Mouse (Mus musculus): ENCODE results near the gene Sccpdh. TPM values are rescaled to one million over a fixed set of nuclear protein-coding genes. Genes with fewer than 3 reads are reported as not detected.
A peak's percentile ranks its signal among the peaks of the same experiment; 100 is the strongest.
"Not testable (repeated sequence)": the region's sequence is repeated elsewhere in the genome, so short reads cannot be mapped to it uniquely, and the experiment has no call there.

Sccpdh gene
- polyA plus RNA-seq, 1 experiment from 2014 or later: 94.9 TPM

GRCm38 (mm10) chr1:179704150-179704549 is 36.1 kb downstream of the Sccpdh start:
- Histone ChIP-seq H3K9ac (no peak overlapping the region), H3K27me3 (no peaks in the 10 kb centered on the region), H3K4me1 (replicated peaks) (peaks cover 11% of the 10 kb centered on the region), H3K4me3 (no peak overlapping the region), H3K9me3 (replicated peaks) (no peaks in the 10 kb centered on the region), H3K4me2 (no peak overlapping the region), H3K36me3 (no peaks in the 10 kb centered on the region), H3K27ac (no peak overlapping the region; the same call in 1 of the 2 replicates)
- 34% methylated on average over 3 of the region's 3 CpGs for WGBS
- no peak for ATAC-seq (replicated peaks; ENCODE audit: insufficient number of reproducible peaks, insufficient read depth, low FRiP score, low read depth)

DNA sequence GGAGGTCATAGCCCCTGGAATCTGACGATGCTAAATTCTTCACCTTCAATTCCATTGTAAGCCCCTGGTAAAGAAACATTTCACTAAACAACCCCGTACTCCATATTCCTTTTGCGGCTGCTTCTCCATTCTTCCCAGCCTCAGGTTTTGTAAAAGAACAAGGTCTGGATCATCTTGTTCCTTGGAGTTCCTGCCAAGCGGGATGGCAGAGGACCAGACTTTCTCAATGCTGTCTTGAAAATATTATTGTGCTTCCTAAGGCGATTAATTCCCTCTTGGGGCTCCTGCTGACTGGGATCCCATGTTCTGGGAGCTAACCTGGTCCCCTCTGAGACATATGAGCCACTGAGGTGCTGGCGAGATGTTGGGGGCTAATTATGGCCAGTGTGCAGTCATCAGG is 37.1 kb downstream of the Sccpdh start:
- 86% methylated on average over 6 of the region's 6 CpGs for WGBS
- Histone ChIP-seq H3K4me1 (replicated peaks) (peaks cover 18% of the 10 kb centered on the region), H3K9me3 (replicated peaks) (no peaks in the 10 kb centered on the region), H3K9ac (no peak overlapping the region), H3K27me3 (no peaks in the 10 kb centered on the region), H3K4me3 (no peak overlapping the region), H3K4me2 (no peak overlapping the region), H3K36me3 (no peaks in the 10 kb centered on the region), H3K27ac (no peak overlapping the region)
- no peak for ATAC-seq (replicated peaks; ENCODE audit: insufficient number of reproducible peaks, insufficient read depth, low FRiP score, low read depth)

DNA sequence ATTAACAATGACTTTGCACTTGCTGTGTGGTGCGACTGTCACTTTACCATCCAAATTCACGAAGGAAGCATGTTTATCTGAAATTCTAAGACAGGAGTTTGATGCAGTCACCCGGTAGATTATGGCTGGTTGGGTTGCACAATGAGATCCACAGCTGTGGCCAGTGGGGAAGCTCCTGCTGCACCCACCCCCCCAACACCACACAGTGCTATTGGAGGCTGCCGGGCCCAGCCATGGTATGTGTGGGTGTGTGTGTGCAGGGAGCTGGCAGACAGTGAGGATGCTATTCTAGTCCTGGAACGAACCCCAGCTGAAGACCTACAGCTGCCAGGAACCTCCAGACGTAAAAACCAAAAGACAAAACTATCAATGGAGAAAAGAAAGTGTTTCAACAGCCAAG is 41.4 kb downstream of the Sccpdh start:
- H3K9ac ChIP-seq: no peak overlapping the region
- H3K36me3 ChIP-seq: no peaks in the 10 kb centered on the region
- H3K27me3 ChIP-seq: no peaks in the 10 kb centered on the region
- H3K27ac ChIP-seq: peak overlapping the region; percentile 43; the same call in 1 of the 2 replicates
- H3K4me3 ChIP-seq: no peak overlapping the region
- H3K4me1 ChIP-seq (replicated peaks): peaks cover 8% of the 10 kb centered on the region
- WGBS: 54% methylated on average over 6 of the region's 6 CpGs
- ATAC-seq (replicated peaks; ENCODE audit: insufficient number of reproducible peaks, insufficient read depth, low FRiP score, low read depth): peak; percentile 80
- H3K9me3 ChIP-seq (replicated peaks): no peaks in the 10 kb centered on the region
- H3K4me2 ChIP-seq: no peak overlapping the region

DNA sequence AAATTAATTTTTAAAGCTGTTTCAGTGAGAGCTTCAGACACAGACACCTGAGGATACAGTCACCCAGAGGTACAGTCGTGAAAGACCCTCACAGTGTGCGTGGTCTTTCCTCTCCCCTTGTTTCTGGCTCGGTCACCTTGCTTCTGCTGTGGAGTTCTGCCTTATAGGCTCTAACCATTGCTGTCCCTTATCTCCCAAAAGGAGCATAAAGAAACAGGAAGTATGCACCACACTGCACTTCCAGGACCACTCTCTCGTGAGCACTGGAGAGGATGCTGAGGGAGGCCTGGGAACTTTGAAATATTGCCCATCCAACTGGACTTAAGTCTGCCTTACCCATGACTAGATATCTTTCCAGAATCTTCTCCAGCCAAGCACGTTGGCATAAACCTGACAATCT is 42.7 kb downstream of the Sccpdh start:
- no peak overlapping the region for H3K4me3 ChIP-seq
- no peak for ATAC-seq (replicated peaks; ENCODE audit: insufficient number of reproducible peaks, insufficient read depth, low FRiP score, low read depth)
- no peak overlapping the region for H3K9ac ChIP-seq
- no peak overlapping the region for H3K27ac ChIP-seq
- H3K9me3 ChIP-seq (replicated peaks): no peaks in the 10 kb centered on the region
- H3K36me3 ChIP-seq: no peaks in the 10 kb centered on the region
- no peak overlapping the region for H3K4me2 ChIP-seq
- peaks cover 8% of the 10 kb centered on the region for H3K4me1 ChIP-seq (replicated peaks)
- no peaks in the 10 kb centered on the region for H3K27me3 ChIP-seq
- WGBS: 70% methylated on average over 5 of the region's 5 CpGs

DNA sequence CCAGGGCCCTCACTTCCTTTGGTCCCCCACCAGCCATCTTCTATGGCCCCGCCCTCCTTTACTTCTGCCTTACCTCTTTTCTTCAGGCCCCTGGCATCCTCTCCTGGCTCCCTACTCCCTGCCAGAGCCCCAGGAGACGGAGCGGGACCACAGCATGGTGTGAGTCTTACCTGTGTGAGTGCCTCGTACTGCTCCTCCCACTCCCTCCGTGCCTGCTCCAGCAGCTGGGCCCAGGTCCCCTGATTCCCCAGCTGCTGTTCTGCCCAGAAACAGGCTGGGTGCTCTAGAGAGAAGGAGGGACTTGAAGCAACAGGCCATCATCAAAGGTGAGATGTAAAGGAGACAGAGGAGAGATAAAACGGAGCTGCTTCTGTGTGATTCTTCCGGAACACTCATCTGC is 44.6 kb downstream of the Sccpdh start:
- Histone ChIP-seq H3K4me3 (no peak overlapping the region), H3K4me2 (no peak overlapping the region), H3K36me3 (no peaks in the 10 kb centered on the region), H3K27me3 (no peaks in the 10 kb centered on the region), H3K9ac (no peak overlapping the region), H3K27ac (no peak overlapping the region), H3K4me1 (replicated peaks) (peaks cover 8% of the 10 kb centered on the region), H3K9me3 (replicated peaks) (no peaks in the 10 kb centered on the region)
- WGBS: 79% methylated on average over 7 of the region's 7 CpGs
- ATAC-seq (replicated peaks; ENCODE audit: insufficient number of reproducible peaks, insufficient read depth, low FRiP score, low read depth): no peak

- 80% methylated on average over 3 of the region's 3 CpGs for WGBS
- H3K36me3 ChIP-seq: no peaks in the 10 kb centered on the region
- no peaks in the 10 kb centered on the region for H3K9me3 ChIP-seq (replicated peaks)
- H3K27me3 ChIP-seq: no peaks in the 10 kb centered on the region
- no peak overlapping the region for H3K27ac ChIP-seq
- H3K9ac ChIP-seq: no peak overlapping the region
- no peak for ATAC-seq (replicated peaks; ENCODE audit: insufficient number of reproducible peaks, insufficient read depth, low FRiP score, low read depth)
- no peak overlapping the region for H3K4me2 ChIP-seq
- peaks cover 8% of the 10 kb centered on the region for H3K4me1 ChIP-seq (replicated peaks)
- H3K4me3 ChIP-seq: no peak overlapping the region
These were observed 45.4 kb downstream of the Sccpdh start for GRCm38 (mm10) chr1:179713367-179713766.

GRCm38 (mm10) chr1:179715289-179715688 is 47.3 kb downstream of the Sccpdh start:
- not testable (repeated sequence) for H3K27me3 ChIP-seq; H3K4me3 ChIP-seq; H3K4me2 ChIP-seq; H3K36me3 ChIP-seq; H3K4me1 ChIP-seq (replicated peaks); H3K27ac ChIP-seq; H3K9ac ChIP-seq; H3K9me3 ChIP-seq (replicated peaks); ATAC-seq (replicated peaks; ENCODE audit: insufficient number of reproducible peaks, insufficient read depth, low FRiP score, low read depth)
- 50% methylated on average over 4 of the region's 4 CpGs for WGBS

GRCm38 (mm10) chr1:179715786-179716185 is 47.8 kb downstream of the Sccpdh start:
- Histone ChIP-seq H3K4me3 (no peak overlapping the region), H3K36me3 (no peaks in the 10 kb centered on the region), H3K27ac (no peak overlapping the region), H3K4me2 (no peak overlapping the region), H3K4me1 (replicated peaks) (no peaks in the 10 kb centered on the region), H3K9ac (no peak overlapping the region), H3K27me3 (no peaks in the 10 kb centered on the region), H3K9me3 (replicated peaks) (no peaks in the 10 kb centered on the region)
- WGBS: 84% methylated on average over 4 of the region's 4 CpGs
- ATAC-seq (replicated peaks; ENCODE audit: insufficient number of reproducible peaks, insufficient read depth, low FRiP score, low read depth): no peak

GRCm38 (mm10) chr1:179722811-179723469 is 54.9 kb downstream of the Sccpdh start:
- Histone ChIP-seq H3K27me3 (no peaks in the 10 kb centered on the region), H3K4me1 (replicated peaks) (0 out of 2 replicates have a peak, but pooled peaks cover 3% of the 10 kb centered on the region), H3K4me3 (no peak overlapping the region), H3K9me3 (replicated peaks) (no peaks in the 10 kb centered on the region), H3K27ac (no peak overlapping the region), H3K9ac (no peak overlapping the region), H3K4me2 (no peak overlapping the region), H3K36me3 (no peaks in the 10 kb centered on the region)
- 72% methylated on average over 8 of the region's 8 CpGs for WGBS
- ATAC-seq (replicated peaks; ENCODE audit: insufficient number of reproducible peaks, insufficient read depth, low FRiP score, low read depth): no peak

DNA sequence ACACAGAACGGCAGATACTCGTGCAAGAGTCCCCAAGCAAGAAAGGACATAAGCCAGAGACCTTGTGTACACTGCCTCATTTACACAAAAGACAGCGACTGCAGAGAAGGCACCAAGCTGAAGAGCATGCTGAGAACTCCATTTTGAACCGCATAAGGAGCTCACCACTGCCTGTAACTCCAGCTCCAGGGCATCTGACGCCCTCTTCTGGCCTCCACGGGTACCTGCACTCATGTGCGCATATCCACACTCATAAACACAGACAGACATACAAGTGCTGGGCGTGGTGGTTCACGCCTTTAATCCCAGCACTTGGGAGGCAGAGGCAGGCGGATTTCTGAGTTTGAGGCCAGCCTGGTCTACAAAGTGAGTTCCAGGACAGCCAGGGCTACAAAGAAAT is 60.7 kb downstream of the Sccpdh start:
- Histone ChIP-seq H3K27ac (no peak overlapping the region), H3K9ac (no peak overlapping the region), H3K9me3 (replicated peaks) (no peaks in the 10 kb centered on the region), H3K27me3 (no peaks in the 10 kb centered on the region), H3K36me3 (no peaks in the 10 kb centered on the region), H3K4me2 (no peak overlapping the region), H3K4me3 (no peak overlapping the region), H3K4me1 (replicated peaks) (no peaks in the 10 kb centered on the region)
- WGBS: 83% methylated on average over 10 of the region's 10 CpGs
- no peak for ATAC-seq (replicated peaks; ENCODE audit: insufficient number of reproducible peaks, insufficient read depth, low FRiP score, low read depth)

- Histone ChIP-seq H3K27me3 (no peaks in the 10 kb centered on the region), H3K9ac (no peak overlapping the region), H3K36me3 (no peaks in the 10 kb centered on the region), H3K9me3 (replicated peaks) (no peaks in the 10 kb centered on the region), H3K4me3 (no peak overlapping the region), H3K27ac (no peak overlapping the region), H3K4me1 (replicated peaks) (no peaks in the 10 kb centered on the region), H3K4me2 (no peak overlapping the region)
- WGBS: 63% methylated on average over 3 of the region's 3 CpGs
- no peak for ATAC-seq (replicated peaks; ENCODE audit: insufficient number of reproducible peaks, insufficient read depth, low FRiP score, low read depth)
These were observed 63.4 kb downstream of the Sccpdh start for GRCm38 (mm10) chr1:179731391-179731790.

Data from heart, embryonic 15.5 days (tissue).